Mouse (Mus musculus) intestine, embryonic 16.5 days (tissue): Measurements from ENCODE around the gene Tac4. TPM values are rescaled to one million over a fixed set of nuclear protein-coding genes. Genes with fewer than 3 reads are reported as not detected.

Experiments used
- ATAC-seq: fragments of 200-750 bp; cut with Nextera tagmentation; 2 replicates; pipeline ENCODE4 v1.8.0; 2017; ENCODE audit warnings: moderate TSS enrichment, moderate library complexity
- H3K27ac ChIP-seq: fragments of 300-500 bp; sonication (generic); 2 replicates; pipeline ENCODE4 v1.5.1; 2014; ENCODE audit warnings: mild to moderate bottlenecking, low read length
- H3K27me3 ChIP-seq: fragments of 300-500 bp; sonication (generic); replicated peaks from 2 replicates; pipeline ENCODE4 v1.6.1; 2014; ENCODE audit warnings: low read length, control low read depth, mixed read lengths; ENCODE audit not compliant: control insufficient read depth, insufficient read depth
- H3K36me3 ChIP-seq: fragments of 300-500 bp; sonication (generic); 2 replicates; pipeline ENCODE4 v1.6.1; 2014; ENCODE audit warnings: low read length, control low read depth; ENCODE audit not compliant: control insufficient read depth, insufficient read depth
- H3K4me1 ChIP-seq: fragments of 300-500 bp; sonication (generic); 2 replicates; pipeline ENCODE4 v1.6.1; 2014; ENCODE audit warnings: low read length, control low read depth, mixed read lengths; ENCODE audit not compliant: control insufficient read depth, insufficient read depth
- H3K4me2 ChIP-seq: fragments of 300-500 bp; sonication (generic); 2 replicates; pipeline ENCODE4 v1.6.1; 2014; ENCODE audit warnings: low read depth, low read length, control low read depth
- H3K4me3 ChIP-seq: fragments of 300-500 bp; sonication (generic); 2 replicates; pipeline ENCODE4 v1.5.1; 2014; ENCODE audit warnings: mild to moderate bottlenecking, low read length
- H3K9ac ChIP-seq: fragments of 300-500 bp; sonication (generic); 2 replicates; pipeline ENCODE4 v1.6.1; 2014; ENCODE audit warnings: low read depth, low read length
- H3K9me3 ChIP-seq: fragments of 300-500 bp; sonication (generic); 2 replicates; pipeline ENCODE4 v1.6.1; 2016; ENCODE audit warnings: low read length, control low read depth; ENCODE audit not compliant: control insufficient read depth
- WGBS: fragments of 180-500 bp; shearing (Covaris S2); extraction: QIAGEN DNeasy Blood & Tissue Kit; methylation state at CpG from one replicate; pipeline ENCODE4 v1.1.7; 2014; 5-methylcytosine and 5-hydroxymethylcytosine counted together
- polyA plus RNA-seq: library from polyadenylated mRNA; unstranded; fragments of >200 nt; fragmentation: Nextera tagmentation; extraction: Ambion mirVana; gene quantifications from 2 replicates; pipeline ENCODE4 v1.2.1, GENCODE M21; 2015

The Tac4 gene
- polyA plus RNA-seq, 1 experiment from 2014 or later, result not detected

DNA sequence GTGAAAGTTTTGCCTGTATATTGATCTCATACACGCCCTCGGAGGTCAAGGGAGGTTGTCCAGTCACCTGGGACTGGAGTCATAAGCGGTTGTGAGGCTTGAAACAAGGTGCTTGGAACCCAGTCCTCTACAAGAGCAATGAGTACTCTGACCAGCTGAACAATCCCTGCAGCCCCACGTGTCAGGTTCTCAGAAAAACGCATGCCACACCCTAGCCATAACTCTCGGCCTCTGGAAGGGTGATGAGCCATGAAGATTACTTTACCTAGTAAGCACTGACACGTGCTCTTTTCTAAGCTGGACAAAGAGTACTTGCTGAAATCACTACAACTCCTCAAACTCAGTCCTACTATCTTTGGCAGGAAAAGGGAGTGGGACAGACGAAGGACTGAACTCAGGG lies 46.2 kb downstream of the Tac4 start:
- Histone ChIP-seq H3K9me3 (no peaks in the 10 kb centered on the region), H3K4me3 (no peak overlapping the region), H3K36me3 (peaks cover 7% of the 10 kb centered on the region; the same call in 1 of the 2 replicates), H3K27me3 (no peaks in the 10 kb centered on the region), H3K4me1 (peaks cover 13% of the 10 kb centered on the region), H3K27ac (peak overlapping the region; percentile 70), H3K9ac (0 out of 2 replicates have a peak overlapping the region, but pooled peaks have one; percentile 10), H3K4me2 (no peak overlapping the region)
- WGBS, result 56% methylated on average over 8 of the region's 8 CpGs
- ATAC-seq, result peak; percentile 5; the same call in 1 of the 2 replicates

- peak; percentile 95 for ATAC-seq
- Histone ChIP-seq H3K9me3 (no peaks in the 10 kb centered on the region), H3K27me3 (no peaks in the 10 kb centered on the region), H3K27ac (peak overlapping the region; percentile 99), H3K4me1 (peaks cover 13% of the 10 kb centered on the region), H3K36me3 (peaks cover 7% of the 10 kb centered on the region; the same call in 1 of the 2 replicates), H3K4me2 (peak overlapping the region; percentile 77), H3K4me3 (peak overlapping the region; percentile 98), H3K9ac (peak overlapping the region; percentile 100)
- WGBS, result 0% methylated on average over 37 of the region's 37 CpGs
These were observed 48.2 kb downstream of the Tac4 start for GRCm38 (mm10) chr11:95309510-95310006.

DNA sequence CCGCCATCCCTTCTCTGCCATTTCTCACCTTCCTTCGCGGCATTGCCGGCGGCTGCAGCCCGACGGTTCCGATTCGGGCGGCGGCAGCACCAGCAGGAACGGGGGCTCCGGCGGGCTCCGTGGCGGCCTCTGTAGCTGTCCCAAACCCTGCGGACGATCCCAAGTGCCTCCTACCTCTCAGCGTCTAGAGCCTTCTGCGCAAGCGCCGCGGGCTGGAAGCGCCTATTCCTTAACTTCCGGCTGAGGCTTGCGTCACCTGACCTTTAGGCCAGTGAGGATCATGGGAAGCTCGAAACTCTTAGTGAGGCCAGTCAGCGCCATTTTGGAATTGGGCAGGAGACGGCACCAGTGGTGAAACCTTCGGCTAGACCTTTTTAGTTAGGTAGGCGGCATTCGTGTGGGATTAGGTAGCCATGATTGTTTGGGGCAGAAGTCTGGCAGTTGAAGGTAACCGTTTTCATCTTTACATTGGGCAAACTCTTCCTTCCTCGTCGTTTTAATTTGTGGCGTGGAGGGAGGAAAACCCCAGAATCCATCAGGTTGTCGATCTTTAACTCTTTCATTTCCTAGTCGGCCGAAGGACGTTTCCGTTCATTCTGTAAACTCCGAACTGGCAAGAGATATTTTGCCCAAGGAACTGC lies 48.8 kb downstream of the Tac4 start, which contains the start of gene Kat7:
TSS of gene Kat7 (minus strand) at position 240 of the 641 bp plus-strand sequence.
- Histone ChIP-seq H3K27ac (peak within 1 kb of the TSS; percentile 99), H3K9ac (peak within 1 kb of the TSS; percentile 100), H3K9me3 (no peaks in the 10 kb centered on the region), H3K4me2 (peak within 1 kb of the TSS; percentile 77), H3K27me3 (no peaks in the 10 kb centered on the region), H3K4me3 (peak within 1 kb of the TSS; percentile 98), H3K36me3 (peaks cover 7% of the 10 kb centered on the region; the same call in 1 of the 2 replicates), H3K4me1 (peaks cover 11% of the 10 kb centered on the region)
- ATAC-seq, result peak; percentile 93
- WGBS, result under 1% methylated on average over 42 of the region's 42 CpGs

- H3K27ac ChIP-seq, result peak overlapping the region; percentile 79
- H3K9me3 ChIP-seq, result no peaks in the 10 kb centered on the region
- peaks cover 11% of the 10 kb centered on the region for H3K4me1 ChIP-seq
- peak overlapping the region; percentile 74 for H3K4me2 ChIP-seq
- peak overlapping the region; percentile 77 for H3K9ac ChIP-seq
- H3K4me3 ChIP-seq, result peak overlapping the region; percentile 70
- peaks cover 2% of the 10 kb centered on the region; the same call in 1 of the 2 replicates for H3K36me3 ChIP-seq
- ATAC-seq, result no peak; the same call in 1 of the 2 replicates
- H3K27me3 ChIP-seq, result no peaks in the 10 kb centered on the region
- 5% methylated on average over 17 of the region's 17 CpGs for WGBS
These were observed 49.5 kb downstream of the Tac4 start for GRCm38 (mm10) chr11:95310648-95311424.

DNA sequence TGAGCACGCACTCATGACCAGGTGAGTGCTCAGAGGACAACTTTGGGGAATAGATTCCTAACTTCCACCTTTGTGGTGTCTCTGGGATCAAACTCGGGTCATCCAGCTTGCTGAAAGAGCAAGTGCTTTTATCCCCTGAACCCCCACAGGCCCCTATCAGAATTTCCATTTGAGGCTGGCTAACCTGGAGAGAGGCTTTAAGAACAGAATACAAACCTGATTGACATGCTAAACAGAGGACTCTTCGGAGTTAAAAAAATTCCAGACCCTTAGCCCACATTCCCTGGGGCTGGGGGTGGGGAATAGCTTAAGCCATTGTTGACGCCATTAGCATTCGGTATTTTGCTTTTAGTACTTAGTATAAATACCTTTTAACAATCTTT lies 50.1 kb downstream of the Tac4 start:
- Histone ChIP-seq H3K36me3 (no peaks in the 10 kb centered on the region), H3K9me3 (no peaks in the 10 kb centered on the region), H3K4me3 (peak overlapping the region; percentile 70), H3K4me2 (peak overlapping the region; percentile 74), H3K27ac (no peak overlapping the region), H3K27me3 (no peaks in the 10 kb centered on the region), H3K4me1 (peaks cover 11% of the 10 kb centered on the region), H3K9ac (peak overlapping the region; percentile 77)
- ATAC-seq, result no peak
- WGBS, result 41% methylated on average over 5 of the region's 5 CpGs

GRCm38 (mm10) chr11:95315215-95315955 lies 54.1 kb downstream of the Tac4 start:
- Histone ChIP-seq H3K4me2 (no peak overlapping the region), H3K36me3 (no peaks in the 10 kb centered on the region)

DNA sequence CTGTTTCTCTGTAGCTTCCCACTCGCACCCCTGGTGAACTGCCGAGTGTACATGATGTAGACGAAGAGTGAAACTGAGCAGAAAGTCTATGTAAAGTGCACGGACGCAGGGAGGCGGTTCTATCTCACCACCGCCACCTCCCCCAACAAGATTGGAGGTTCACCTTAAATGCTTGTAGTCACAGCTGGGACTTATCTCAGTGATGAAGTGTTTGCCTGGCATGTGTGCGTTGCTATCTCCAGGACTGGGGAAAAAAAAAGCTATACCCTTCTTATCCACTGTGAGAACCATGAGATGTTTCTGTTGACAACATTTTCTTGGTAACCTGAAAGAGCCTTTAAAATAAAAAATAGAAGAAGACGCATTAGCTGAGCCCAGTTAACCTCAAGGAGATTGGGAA lies 56.8 kb downstream of the Tac4 start:
- no peaks in the 10 kb centered on the region; the same call in 1 of the 2 replicates for H3K4me1 ChIP-seq
- 66% methylated on average over 9 of the region's 9 CpGs for whole genome bisulfite sequencing
- H3K9ac ChIP-seq, result no peak overlapping the region
- no peak overlapping the region for H3K27ac ChIP-seq
- no peak overlapping the region for H3K4me3 ChIP-seq
- no peak overlapping the region for H3K4me2 ChIP-seq
- H3K27me3 ChIP-seq, result no peaks in the 10 kb centered on the region
- ATAC-seq, result no peak
- H3K9me3 ChIP-seq, result no peaks in the 10 kb centered on the region
- H3K36me3 ChIP-seq, result no peaks in the 10 kb centered on the region

More at GRCm38 (mm10) chr11:95315215-95315955, 54.1 kb downstream of the Tac4 start:
- Histone ChIP-seq H3K4me1 (peaks cover 5% of the 10 kb centered on the region), H3K27ac (no peak overlapping the region), H3K9me3 (no peaks in the 10 kb centered on the region), H3K4me3 (no peak overlapping the region), H3K27me3 (no peaks in the 10 kb centered on the region), H3K9ac (no peak overlapping the region)
- WGBS, result 67% methylated on average over 7 of the region's 7 CpGs
- ATAC-seq, result no peak
